Mouse (Mus musculus): ENCODE results near the gene Psenen.

DNA sequence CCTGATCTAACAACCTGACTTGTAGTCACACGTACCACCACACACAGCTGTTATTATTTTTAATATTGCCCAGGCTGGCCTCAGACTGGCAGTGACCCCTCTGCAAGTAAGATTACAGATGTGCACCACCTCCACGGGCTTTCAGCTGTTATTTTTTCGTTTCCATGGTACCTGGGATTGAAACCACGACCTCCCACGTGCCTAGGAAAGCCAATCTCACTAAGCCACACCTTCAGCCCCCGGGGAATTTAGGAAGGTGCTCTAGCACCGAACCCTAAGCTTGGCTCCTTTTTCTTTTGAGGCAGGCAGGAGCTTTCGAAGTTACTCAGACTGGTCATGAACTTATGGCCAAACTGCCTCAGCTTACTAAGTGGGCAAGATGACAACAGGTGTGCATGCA lies 41.0 kb upstream of the Psenen start:
- TF ChIP-seq CTCF (IDR thresholded peaks at IDR 0.05; ENCODE audit: extremely low read depth, insufficient read length, insufficient replicate concordance, low read depth, low read length) = no peak
- TF ChIP-seq POLR2A (IDR thresholded peaks at IDR 0.05; ENCODE audit: low read depth, low read length) = no peak
